Mouse (Mus musculus): ENCODE data around the gene Coq3. TPM values are rescaled to one million over a fixed set of nuclear protein-coding genes. Genes with fewer than 3 reads are reported as not detected.

The Coq3 gene
- total RNA-seq, 2 experiments from 2014 or later = 13.3 to 14.2 TPM

Other genes with a start within 250 kb of the Coq3 start
- gene Prdm13, start 193.7 kb upstream of the Coq3 start, total RNA-seq (2021) = not detected
- 10 to 100 TPM; 11.3 to 12.1 TPM for gene Ccnc, start 152.0 kb upstream of the Coq3 start, total RNA-seq (2021)
- gene Usp45, start 112.5 kb upstream of the Coq3 start, total RNA-seq (2021) = 10 to 100 TPM; 10.7 to 15.1 TPM
- gene Tstd3, start 112.5 kb upstream of the Coq3 start, total RNA-seq (2021) = 1 to 10 TPM; 8.2 to 9.0 TPM
- gene Pnisr, start 32.1 kb upstream of the Coq3 start, total RNA-seq (2021) = 10 to 100 TPM; 42.6 to 61.7 TPM
- gene Faxc, start 51.7 kb downstream of the Coq3 start, total RNA-seq (2021) = 1 to 10 TPM; 2.4 to 2.9 TPM